Mouse (Mus musculus): ENCODE measurements around the gene Crb1.
"Not testable (repeated sequence)": the region's sequence is repeated elsewhere in the genome, so short reads cannot be mapped to it uniquely, and the experiment has no call there.

Crb1 gene

DNA sequence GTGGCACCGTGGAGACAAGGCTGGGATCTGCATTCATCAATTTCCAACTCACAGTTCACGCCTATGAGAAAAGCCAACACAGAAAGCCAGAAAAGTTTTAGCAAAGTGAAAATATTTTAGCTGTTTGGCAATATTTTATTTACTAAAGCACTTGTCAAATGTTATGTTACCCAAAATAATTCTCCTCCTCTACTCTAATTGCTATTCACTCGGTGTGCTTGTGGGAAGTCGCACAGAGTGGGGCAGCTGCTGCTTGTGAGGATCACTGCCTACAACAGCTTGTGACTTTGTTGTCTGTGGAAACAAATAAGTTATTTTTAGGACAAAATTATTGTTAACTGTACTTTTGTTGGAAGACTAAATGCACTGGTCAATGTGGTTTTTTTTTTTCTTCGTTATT lies 48.6 kb downstream of the Crb1 start:
- no peak for DNase-seq

DNA sequence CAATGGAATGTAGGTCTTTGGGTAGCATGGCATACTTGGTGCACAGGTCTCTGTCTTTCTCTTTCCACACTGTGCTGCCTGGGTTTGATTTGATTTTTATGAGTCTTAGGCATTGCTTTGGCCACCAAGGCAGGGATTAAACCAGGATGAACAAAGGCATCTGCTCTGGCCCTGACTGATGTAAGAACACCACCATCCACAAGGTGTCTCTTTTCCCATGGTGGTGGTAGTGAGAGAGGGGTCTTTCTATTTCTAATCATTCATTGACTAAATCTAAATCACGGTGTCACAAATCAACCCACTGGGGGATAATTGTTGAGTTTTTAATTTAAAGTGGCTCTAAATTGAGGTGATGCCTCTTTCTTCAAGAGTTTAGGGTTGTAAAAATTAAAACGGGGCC lies 51.5 kb downstream of the Crb1 start:
- DNase-seq = no peak

GRCm38 (mm10) chr1:139319798-139320197 lies 57.1 kb downstream of the Crb1 start:
- no peak for DNase-seq

DNA sequence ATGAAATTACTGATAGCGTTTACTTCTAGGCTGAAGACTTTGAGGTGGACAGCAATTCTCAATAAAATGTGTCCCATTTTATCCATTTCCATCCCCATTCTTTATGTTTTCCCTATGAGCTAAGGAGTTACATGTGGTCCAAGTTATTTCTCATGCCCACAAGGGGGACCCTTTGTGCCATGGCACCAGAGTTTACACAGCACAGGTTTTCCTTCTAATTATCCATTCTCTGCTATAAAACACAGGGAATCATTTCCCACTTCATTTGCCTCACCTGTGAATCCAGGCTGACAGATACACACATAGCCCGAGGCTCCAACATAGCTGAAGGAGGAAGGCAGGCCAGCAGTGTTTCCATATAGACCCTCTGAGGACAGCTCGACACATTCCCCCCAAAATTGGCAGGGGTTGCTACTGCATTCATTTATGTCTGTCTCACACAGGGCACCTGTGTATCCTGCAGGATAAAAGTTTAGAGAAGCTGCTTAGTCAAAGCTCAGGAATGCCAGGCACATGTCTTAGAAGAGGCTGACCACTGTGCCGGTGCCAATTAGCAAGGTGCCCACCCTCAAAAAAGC lies 62.5 kb downstream of the Crb1 start:
- no peak for DNase-seq

DNA sequence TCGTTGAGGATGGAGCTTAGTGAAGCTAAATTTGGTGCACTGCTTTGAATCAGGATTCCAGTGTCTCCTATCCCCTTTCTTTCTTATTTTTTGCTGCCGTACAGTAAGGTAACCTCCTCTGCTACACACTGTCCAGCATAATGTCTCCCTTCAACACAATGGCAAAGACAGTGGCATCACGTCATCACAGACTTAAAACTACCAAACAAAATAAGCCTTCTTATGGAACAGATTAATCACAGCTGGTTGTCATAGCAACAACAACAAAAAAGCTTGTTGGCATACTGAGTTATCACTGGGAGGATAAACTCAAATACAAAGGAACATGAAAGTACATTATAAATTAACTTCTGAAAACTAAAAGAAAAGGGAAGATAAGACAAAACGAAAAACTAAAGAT lies 68.0 kb downstream of the Crb1 start:
- DNase-seq = no peak

GRCm38 (mm10) chr1:139302519-139302918 lies 74.4 kb downstream of the Crb1 start:
- DNase-seq = not testable (repeated sequence)

GRCm38 (mm10) chr1:139301830-139302229 lies 75.1 kb downstream of the Crb1 start:
- DNase-seq = no peak

DNA sequence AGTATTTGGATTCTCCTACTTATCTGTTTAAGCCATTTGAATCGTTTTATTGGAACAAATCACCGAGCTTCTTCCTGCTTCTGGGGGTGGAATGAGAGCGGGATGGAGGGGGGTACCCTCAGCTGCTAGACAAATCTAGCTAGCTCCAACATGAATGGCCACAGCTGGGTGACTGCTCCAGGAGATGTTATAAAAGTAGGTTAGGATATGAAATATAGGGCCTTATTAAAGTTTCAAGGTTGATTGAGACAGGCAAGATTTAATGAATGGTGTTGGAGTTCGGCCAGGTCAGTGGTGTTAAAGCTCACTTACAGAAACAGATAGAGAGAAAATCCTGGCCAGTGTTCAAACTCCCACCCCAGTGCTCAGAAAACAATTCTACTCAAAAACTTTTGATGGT lies 84.9 kb downstream of the Crb1 start:
- no peak for DNase-seq

DNA sequence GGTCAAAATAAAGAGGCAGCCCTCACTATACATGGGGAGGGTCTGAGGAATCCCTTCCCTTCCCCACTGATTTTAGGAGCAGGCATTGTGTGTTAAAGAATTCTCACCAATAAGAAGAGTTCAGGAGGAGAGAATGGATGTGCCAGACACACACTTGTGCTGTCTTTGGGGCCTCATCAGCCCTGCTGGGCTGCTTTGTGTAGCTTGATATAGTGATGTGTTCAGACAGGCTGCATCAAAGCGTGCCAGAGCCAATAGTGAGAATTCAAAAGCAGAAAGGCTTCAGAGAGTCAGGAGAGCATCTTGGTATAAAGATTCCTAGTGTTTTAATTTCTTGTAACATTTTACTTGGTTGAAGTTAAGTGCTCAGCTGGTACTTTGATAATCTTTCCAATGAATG lies 85.3 kb downstream of the Crb1 start:
- DNase-seq = no peak

- DNase-seq = no peak
Observed at GRCm38 (mm10) chr1:139276619-139277320, 100.1 kb downstream of the Crb1 start.

DNA sequence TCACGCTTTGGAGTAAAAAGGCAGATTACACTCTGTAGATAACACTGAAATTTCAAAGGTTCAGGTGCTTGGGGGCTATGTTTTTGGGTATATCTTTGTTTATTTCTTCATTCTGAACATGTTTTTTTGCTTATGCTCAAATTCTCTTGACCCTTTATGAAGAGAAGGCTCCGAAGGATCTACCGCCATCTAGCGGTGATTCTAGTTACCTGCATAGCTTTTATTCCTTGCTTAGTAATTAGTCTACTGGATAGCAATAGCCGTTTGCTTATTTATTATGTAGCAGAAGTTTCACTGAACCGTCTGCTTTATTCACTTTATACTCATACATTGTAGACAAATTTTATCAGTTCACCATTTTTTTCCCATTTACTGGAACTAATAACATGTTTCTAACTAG lies 109.1 kb downstream of the Crb1 start:
- DNase-seq = peak; percentile 56

- DNase-seq = no peak
Observed at GRCm38 (mm10) chr1:139264245-139264644, 112.7 kb downstream of the Crb1 start.

DNA sequence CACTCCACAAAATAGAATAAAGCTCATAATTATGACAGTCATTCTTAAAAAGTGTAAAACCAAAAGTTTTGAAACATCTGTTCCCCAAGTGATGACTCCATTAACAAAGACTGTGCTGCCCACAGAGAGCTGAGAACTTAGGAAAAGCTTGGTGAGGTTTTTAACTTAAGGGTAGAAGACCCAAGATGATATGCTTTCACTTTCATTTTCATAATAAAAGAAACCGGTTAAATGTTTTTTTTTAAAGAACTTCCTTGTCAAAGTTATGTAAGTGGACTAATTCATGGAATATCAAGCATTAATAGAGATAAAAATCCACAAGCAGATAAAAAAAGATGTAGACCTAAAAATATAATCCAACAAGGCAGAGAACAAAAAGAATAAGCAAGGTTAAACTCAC lies 113.7 kb downstream of the Crb1 start:
- DNase-seq = no peak

- no peak for DNase-seq
Observed at GRCm38 (mm10) chr1:139255581-139255980, 121.3 kb downstream of the Crb1 start.

DNA sequence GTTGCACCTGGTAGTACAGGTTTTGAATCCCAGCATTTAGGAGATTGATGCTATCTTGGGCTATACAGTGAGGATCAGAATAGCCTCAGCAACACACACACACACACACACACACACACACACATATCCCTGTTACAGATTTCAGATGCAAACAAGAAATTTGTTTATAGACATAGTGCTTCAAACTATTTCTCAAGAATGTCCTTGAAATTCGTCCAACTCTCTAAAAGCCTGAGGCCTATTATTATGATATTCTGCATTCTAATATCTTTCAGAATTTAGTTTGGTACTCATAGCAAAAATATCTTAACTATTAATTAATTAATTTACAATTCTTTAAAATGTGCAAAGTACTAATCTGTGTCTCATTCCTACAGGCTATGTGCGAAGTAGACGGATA lies 124.9 kb downstream of the Crb1 start:
- DNase-seq = no peak

DNA sequence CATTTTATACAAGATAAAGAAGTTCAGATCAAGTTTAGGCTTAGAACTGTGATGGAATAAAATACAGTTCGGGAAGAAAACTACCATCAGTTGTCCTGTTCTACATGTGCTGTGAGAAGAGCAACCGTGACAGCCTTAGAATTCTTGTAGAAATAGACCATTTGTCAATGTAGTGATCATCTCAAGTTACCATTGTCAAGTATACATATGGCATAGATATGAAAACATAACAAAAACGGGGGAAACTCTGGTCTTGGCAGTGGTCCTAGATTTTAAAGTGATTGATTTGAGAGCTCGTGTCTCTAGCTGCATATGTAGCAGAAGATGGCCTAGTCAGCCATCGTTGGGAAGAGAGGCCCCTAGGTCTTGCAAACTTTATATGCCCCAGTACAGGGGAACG lies 127.7 kb downstream of the Crb1 start:
- DNase-seq = no peak

DNA sequence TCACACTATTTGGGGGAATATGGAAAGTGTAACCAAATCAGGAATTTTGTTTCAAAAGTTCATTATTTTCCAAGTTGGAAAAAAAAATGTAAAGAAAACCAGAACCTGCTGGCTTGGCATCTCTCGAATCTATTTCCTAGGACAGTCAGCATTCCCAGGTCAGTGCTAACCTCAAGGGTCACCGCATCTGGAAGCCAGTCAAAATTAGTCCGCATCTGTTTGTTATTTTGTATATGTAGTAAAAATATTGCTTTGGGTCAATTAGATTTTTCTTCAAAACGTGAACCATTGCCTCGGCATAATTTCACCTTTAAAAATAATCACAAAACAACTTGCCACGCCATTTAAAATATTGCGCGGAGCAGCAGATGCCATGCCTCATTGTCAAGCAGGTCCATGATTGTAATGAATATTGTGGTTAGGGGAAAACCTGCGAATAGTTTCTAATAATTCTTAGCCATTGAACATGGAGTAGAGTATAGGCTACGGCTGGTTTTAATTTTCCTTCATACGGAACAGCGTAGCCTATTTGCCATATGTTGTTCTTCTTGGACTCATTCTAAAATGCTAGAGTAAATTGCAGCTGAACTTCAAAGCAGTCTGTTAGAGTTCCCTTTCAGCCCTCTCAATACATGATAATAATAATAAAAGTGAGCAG lies 130.0 kb downstream of the Crb1 start:
- DNase-seq = no peak

DNA sequence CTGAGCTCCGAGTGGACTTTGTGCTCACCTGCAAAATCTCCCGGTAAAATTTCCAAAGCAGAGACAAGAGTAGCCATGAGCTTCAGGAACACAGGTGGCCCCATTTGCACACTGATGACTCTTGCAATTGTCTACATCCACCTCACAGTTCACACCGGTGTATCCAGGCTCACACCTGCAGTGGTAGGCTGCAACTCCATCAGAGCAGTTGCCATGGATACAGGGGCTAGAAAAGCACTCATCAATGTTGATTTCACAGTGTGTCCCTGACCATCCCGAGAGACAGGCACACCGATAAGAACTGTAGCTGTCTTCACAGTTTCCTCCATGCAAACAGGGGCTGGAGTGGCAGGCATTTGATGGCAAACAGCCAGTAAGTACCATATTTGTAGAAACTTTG lies 140.1 kb downstream of the Crb1 start:
- no peak for DNase-seq

DNA sequence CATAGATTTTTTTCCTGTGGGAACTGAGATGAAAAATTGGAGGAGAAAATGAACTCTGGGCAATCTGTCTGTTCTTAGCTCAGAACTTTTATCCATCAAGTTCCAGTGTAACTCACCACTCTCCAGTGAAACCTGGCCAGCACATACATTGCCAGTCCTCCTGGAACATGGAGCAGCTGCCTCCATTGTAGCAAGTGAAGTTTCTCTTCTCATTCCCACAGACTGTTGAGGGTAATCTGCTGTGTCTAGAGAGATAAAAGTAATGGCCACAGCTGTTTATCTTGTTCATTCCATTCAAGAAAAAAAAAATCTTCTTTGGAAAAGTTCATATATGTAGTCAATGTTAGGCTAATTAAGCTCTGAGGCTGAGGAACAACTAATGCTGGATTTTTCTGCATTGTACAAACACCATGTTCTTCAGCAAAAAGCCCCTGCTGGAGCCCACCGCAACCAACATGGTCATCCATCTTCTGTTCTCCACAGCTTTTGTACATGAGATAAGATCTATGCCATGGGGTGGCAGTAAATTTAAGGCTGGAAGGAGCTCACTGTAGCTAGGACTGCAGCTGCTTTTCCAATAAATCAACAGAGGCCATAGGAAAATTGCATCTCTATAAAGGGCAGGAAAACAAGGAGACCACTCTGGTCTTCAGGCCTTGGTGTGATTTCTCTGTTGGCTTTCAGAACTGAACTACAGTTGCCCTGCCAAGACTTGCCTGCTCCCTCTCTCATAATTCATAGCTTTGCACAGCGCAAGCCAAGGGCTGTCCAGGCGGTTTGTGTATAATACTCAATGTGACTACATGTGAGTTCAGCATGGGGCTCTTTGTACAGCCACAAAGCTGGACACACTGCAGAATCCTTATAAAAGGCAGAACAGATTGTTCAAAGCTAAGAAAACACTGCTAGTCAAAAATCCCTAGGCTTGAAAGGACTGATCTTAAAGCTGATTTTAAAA lies 142.0 kb downstream of the Crb1 start:
- peak; percentile 37 for DNase-seq

- DNase-seq = peak; percentile 4
Observed at GRCm38 (mm10) chr1:139232636-139233035, 144.3 kb downstream of the Crb1 start.

DNA sequence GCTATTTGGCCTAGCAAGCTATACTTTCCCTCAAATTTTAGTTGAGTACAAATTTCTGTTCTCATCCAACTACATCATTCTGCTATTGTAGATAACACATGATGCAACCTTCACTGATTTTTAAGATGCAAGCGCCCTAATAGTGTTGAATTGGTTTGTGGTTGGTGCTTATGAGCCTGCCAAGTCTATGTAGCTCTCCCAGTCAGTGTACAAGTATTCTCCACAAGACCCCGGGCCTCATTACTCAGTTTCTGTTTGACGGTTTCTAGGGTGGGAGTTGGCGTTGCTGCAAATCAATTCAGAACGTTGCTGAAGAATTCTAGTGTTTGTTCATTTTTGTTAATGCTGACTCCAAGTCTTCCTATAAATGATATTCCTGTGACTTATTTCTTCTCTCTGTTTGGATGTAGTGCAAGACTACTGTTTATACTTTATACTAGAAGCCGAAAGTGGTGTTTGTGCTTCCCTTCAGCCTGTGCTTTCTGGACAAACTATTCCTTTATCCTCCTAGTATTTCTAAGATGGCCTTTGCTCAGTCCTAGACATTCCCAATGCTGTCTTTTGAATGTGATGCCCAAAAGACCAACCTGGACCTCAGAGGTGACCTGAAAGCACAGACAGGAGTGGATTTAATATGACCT lies 152.5 kb downstream of the Crb1 start:
- DNase-seq = no peak

- no peak for DNase-seq
Observed at GRCm38 (mm10) chr1:139223804-139224203, 153.1 kb downstream of the Crb1 start.

- DNase-seq = no peak
Observed at GRCm38 (mm10) chr1:139215311-139215710, 161.6 kb downstream of the Crb1 start.

Data from lung, postnatal 10 days (tissue).